Mouse (Mus musculus) left cerebral cortex, adult 2 months (tissue): ENCODE measurements at regions not wholly inside any gene's neighbourhood (a gene's known extent, or its start where the extent isn't known, plus 50 kb on each side); places are given as distances from the start of the nearest gene placed in this dataset.

Source experiments
- DNase-seq, 2 experiments: peaks; one replicate each; pipeline ENCODE4 v3.0.0; 2021 to 2022; ENCODE audit warnings: low spot score in 2 of 2, mixed read lengths in 1 of 2; ENCODE audit errors: extremely low spot score in 1 of 2
- H3K27ac ChIP-seq: fragments of 200-600 bp; 2 replicates; pipeline ENCODE4 v1.8.1; 2022
- H3K4me3 ChIP-seq: fragments of 200-600 bp; 2 replicates; pipeline ENCODE4 v1.8.1; 2022
- CTCF ChIP-seq: fragments of 200-600 bp; IDR thresholded peaks from 2 replicates; pipeline ENCODE4 v1.8.1; 2022; ENCODE audit warnings: antibody characterized with exemption, mild to moderate bottlenecking, moderate library complexity
- intact Hi-C: fragments of 180-260 bp; cut with DNase I; formaldehyde crosslinking; loops from one replicate; pipeline ENCODE4 v1.15.1; 2025

DNA sequence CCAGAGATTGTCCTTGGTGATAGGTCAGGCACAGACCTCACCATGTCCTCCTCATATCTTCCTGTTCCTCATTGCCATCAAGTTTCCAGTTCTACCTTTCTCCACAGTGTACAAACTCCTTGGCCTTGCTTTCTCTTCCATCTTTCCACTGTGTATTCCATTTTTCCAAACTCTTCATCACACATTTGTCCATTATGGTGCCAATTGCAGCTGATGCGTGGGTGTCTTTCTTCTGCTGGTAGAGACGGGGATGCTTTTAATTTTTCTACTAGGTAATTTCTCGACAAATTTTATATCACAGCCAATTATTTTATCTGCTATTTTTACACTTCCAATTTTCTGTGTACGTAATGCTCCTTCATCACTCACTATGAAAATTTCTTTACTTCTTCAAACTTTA, 641.4 kb downstream of the Brinp1 start:
- no peak for DNase-seq
- TF ChIP-seq CTCF = no peak
- Histone ChIP-seq H3K27ac (no peak overlapping the region), H3K4me3 (no peak overlapping the region)
- intact Hi-C loops = no loop called here

DNA sequence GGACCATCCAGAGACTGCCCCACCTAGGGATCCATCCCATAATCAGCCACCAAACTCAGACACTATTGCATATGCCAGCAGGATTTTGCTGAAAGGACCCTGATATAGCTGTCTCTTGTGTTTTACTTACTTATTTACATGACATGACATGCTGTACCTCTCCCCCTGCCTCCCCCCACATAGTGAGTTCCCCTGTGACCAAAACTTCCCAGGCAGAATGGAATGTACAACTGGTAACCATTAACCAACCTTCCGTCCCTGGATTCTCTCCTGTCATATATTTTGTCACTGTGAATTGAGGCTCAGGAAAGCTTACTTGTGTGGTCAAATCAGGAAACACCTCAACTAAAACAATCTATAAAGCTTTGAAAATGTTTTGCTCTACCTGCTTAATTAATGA, 669.4 kb downstream of the Brinp1 start:
- intact Hi-C loops = no loop called here
- no peak for DNase-seq
- no peak for TF ChIP-seq CTCF
- Histone ChIP-seq H3K4me3 (no peak overlapping the region), H3K27ac (no peak overlapping the region)

GRCm38 (mm10) chr4:68280903-68281302, 673.3 kb downstream of the Brinp1 start:
- Histone ChIP-seq H3K27ac (no peak overlapping the region), H3K4me3 (no peak overlapping the region)
- intact Hi-C loops = no loop called here
- no peak for DNase-seq
- TF ChIP-seq CTCF = no peak

DNA sequence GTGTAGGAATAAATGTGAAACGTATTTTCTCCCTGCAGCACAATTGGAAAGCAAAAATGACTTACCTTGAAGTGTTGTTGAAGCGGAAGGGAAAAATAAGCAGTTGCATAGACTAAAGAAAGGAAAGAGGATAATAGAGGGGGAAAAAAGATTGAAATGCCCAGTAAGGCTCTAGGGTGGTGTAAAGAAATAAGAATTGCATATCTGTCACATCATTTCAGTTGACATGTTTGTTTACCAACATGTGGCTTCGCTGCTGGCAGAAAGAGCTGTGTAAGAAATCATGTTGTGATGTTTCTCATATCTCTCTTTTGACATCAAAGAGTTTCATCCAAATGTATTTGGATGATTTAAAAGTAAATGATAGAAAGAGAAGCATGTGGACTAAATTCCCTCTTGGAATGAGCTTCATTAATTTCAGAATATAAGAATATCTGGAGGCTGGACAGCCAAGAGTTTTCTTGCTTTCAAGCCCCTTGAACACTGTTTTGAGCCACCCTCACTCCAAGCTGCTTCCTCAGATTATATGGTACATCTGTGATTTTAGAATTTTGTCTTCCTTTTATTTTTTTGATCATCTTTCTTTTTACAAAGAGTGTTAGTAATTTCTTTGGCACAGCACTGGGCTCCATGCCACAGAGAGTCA, 679.0 kb downstream of the Brinp1 start:
- DNase-seq = no peak
- no peak for TF ChIP-seq CTCF
- H3K4me3 ChIP-seq = no peak overlapping the region
- intact Hi-C loops = no loop called here
- no peak overlapping the region for H3K27ac ChIP-seq
